Mouse (Mus musculus): Measurements from ENCODE around the gene Kidins220. TPM values are rescaled to one million over a fixed set of nuclear protein-coding genes. Genes with fewer than 3 reads are reported as not detected.
A peak's percentile ranks its signal among the peaks of the same experiment; 100 is the strongest.

The Kidins220 gene
- polyA plus RNA-seq, 1 experiment from 2014 or later: 36.7 TPM

DNA sequence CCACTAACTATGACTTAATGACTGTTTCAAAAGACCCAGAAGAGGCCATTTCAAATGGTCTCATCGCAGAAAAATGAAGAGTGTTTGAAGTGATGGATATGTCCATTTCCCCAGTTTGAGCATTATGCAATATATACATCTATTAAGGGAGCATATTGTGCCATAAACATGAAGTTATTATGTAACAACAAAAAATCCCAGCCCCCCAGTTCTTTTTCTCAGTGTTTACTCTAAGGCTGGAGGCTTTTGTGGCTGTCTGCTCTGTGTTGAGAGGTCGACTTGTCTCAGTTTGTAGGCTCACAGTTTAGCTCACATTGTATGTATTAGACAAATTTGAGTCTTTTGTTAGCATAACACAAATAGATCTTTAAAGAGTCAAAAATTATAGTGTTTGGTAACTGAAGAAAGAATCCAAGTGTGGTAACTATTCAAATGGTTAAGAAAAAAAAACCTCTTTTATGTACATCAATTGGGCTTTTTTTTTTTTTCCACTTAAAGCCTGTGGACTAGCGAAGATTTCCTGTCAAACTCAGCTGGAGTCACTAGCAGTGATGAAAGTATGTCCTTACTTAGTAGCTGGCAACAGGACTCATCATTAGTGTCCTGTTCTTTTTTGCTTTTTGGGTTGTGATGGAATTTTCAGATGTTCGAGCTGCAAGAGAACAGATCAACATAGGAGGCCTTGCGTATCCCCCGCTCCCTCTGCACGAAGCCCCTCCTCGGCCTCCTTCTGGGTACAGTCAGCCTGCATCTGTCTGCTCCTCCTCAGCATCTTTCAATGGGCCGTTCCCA is 63.2 kb downstream of the Kidins220 start:
- no peaks in the 10 kb centered on the region for H3K27me3 ChIP-seq (ENCODE audit: insufficient read depth, low read length)
- no peaks in the 10 kb centered on the region for H3K9me3 ChIP-seq (ENCODE audit: low read length)
- H3K9ac ChIP-seq (replicated peaks; ENCODE audit: low read length): no peak overlapping the region
- H3K4me1 ChIP-seq (ENCODE audit: insufficient read depth, low read length): peaks cover 7% of the 10 kb centered on the region; the same call in 1 of the 2 replicates
- H3K4me2 ChIP-seq (replicated peaks; ENCODE audit: low read depth, low read length): no peak overlapping the region
- H3K36me3 ChIP-seq (ENCODE audit: insufficient read depth, low read length): peaks cover 11% of the 10 kb centered on the region
- 84% methylated on average over 9 of the region's 9 CpGs for WGBS
- H3K27ac ChIP-seq (ENCODE audit: low read length): no peak overlapping the region
- no peak for ATAC-seq (ENCODE audit: low FRiP score, low TSS enrichment)
- H3K4me3 ChIP-seq (ENCODE audit: low read length): no peak overlapping the region

- Histone ChIP-seq H3K9me3 (ENCODE audit: low read length) (no peaks in the 10 kb centered on the region), H3K9ac (replicated peaks; ENCODE audit: low read length) (no peak overlapping the region), H3K36me3 (ENCODE audit: insufficient read depth, low read length) (peaks cover 6% of the 10 kb centered on the region; the same call in 1 of the 2 replicates), H3K4me3 (ENCODE audit: low read length) (no peak overlapping the region), H3K27me3 (ENCODE audit: insufficient read depth, low read length) (no peaks in the 10 kb centered on the region), H3K4me2 (replicated peaks; ENCODE audit: low read depth, low read length) (no peak overlapping the region), H3K4me1 (ENCODE audit: insufficient read depth, low read length) (0 out of 2 replicates have a peak, but pooled peaks cover 4% of the 10 kb centered on the region), H3K27ac (ENCODE audit: low read length) (no peak overlapping the region)
- 85% methylated on average over 2 of the region's 2 CpGs for WGBS
- no peak for ATAC-seq (ENCODE audit: low FRiP score, low TSS enrichment)
Measured at GRCm38 (mm10) chr12:25044056-25044455, 69.3 kb downstream of the Kidins220 start.

DNA sequence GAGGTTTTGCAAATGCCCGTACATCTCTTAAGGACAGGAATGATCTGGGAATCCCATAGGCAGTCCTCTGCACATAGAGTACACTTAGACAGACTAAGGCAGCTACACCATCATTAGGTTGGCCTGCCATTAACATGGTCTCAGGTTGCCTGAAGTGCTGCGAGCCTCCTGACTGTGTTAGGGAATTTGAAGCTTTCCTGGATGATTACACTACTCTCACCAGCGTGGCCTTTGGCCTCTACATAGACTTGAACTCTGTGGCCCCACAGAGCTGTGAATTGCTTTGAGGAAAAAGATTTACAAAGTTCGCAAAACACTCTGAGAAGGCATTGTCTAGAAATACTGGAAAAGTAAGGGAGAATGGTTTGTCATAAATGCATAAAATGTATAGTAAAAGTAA is 69.9 kb downstream of the Kidins220 start:
- no peak overlapping the region for H3K9ac ChIP-seq (replicated peaks; ENCODE audit: low read length)
- H3K27me3 ChIP-seq (ENCODE audit: insufficient read depth, low read length): no peaks in the 10 kb centered on the region
- peaks cover 6% of the 10 kb centered on the region; the same call in 1 of the 2 replicates for H3K36me3 ChIP-seq (ENCODE audit: insufficient read depth, low read length)
- H3K4me1 ChIP-seq (ENCODE audit: insufficient read depth, low read length): peaks cover 4% of the 10 kb centered on the region; the same call in 1 of the 2 replicates
- no peak for ATAC-seq (ENCODE audit: low FRiP score, low TSS enrichment)
- no peak overlapping the region for H3K4me2 ChIP-seq (replicated peaks; ENCODE audit: low read depth, low read length)
- WGBS: 57% methylated on average over 4 of the region's 4 CpGs
- no peak overlapping the region for H3K27ac ChIP-seq (ENCODE audit: low read length)
- no peaks in the 10 kb centered on the region for H3K9me3 ChIP-seq (ENCODE audit: low read length)
- H3K4me3 ChIP-seq (ENCODE audit: low read length): no peak overlapping the region

DNA sequence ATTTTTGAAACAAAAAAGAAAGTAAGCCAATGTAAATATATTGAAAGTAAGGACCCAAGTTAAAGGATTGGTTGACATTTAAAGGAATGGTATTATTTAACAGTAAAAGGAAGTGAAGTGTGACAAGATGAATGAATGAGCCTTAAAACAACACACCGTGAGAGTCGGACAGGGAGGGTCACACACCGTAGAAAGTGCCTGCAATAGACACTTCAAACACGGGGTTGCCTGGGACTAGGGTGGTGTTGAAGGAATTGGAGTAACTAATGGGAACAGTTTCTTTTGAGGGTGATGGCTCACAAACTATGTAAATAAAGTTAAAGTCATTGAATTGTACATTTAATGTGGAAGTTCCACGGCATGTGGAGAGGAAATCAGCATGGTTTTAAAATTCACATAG is 74.5 kb downstream of the Kidins220 start:
- Histone ChIP-seq H3K4me3 (ENCODE audit: low read length) (no peak overlapping the region), H3K36me3 (ENCODE audit: insufficient read depth, low read length) (peaks cover 23% of the 10 kb centered on the region), H3K4me1 (ENCODE audit: insufficient read depth, low read length) (peaks cover 4% of the 10 kb centered on the region; the same call in 1 of the 2 replicates), H3K27me3 (ENCODE audit: insufficient read depth, low read length) (no peaks in the 10 kb centered on the region), H3K4me2 (replicated peaks; ENCODE audit: low read depth, low read length) (no peak overlapping the region), H3K9ac (replicated peaks; ENCODE audit: low read length) (no peak overlapping the region), H3K27ac (ENCODE audit: low read length) (no peak overlapping the region), H3K9me3 (ENCODE audit: low read length) (no peaks in the 10 kb centered on the region)
- 10% methylated on average over 5 of the region's 5 CpGs for WGBS
- no peak for ATAC-seq (ENCODE audit: low FRiP score, low TSS enrichment)

DNA sequence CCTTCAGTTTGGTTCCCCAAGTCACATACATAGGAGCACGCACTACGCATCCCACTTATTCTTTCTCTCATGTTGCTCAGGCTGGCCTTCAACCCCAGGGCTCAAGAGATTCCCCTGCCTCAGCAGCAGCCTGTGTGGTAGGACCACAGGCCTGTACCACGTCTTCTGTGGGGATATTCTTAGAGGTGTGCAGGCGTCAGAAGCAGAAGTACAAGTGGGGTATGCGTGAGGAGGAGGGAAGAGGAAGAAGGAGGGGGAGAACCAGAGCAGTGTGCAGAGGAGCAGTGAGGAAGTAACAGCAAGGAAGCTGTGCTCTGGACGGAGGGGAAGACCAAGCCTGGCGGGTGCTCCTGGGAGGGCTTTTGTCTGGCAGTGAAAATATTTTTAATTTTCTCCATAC is 79.8 kb downstream of the Kidins220 start:
- Histone ChIP-seq H3K9me3 (ENCODE audit: low read length) (no peaks in the 10 kb centered on the region), H3K4me3 (ENCODE audit: low read length) (no peak overlapping the region), H3K4me2 (replicated peaks; ENCODE audit: low read depth, low read length) (no peak overlapping the region), H3K36me3 (ENCODE audit: insufficient read depth, low read length) (peaks cover 50% of the 10 kb centered on the region), H3K27ac (ENCODE audit: low read length) (0 out of 2 replicates have a peak overlapping the region, but pooled peaks have one; percentile 20), H3K27me3 (ENCODE audit: insufficient read depth, low read length) (no peaks in the 10 kb centered on the region), H3K9ac (replicated peaks; ENCODE audit: low read length) (no peak overlapping the region), H3K4me1 (ENCODE audit: insufficient read depth, low read length) (no peaks in the 10 kb centered on the region)
- 87% methylated on average over 7 of the region's 7 CpGs for WGBS
- ATAC-seq (ENCODE audit: low FRiP score, low TSS enrichment): peak; percentile 12; the same call in 1 of the 2 replicates

DNA sequence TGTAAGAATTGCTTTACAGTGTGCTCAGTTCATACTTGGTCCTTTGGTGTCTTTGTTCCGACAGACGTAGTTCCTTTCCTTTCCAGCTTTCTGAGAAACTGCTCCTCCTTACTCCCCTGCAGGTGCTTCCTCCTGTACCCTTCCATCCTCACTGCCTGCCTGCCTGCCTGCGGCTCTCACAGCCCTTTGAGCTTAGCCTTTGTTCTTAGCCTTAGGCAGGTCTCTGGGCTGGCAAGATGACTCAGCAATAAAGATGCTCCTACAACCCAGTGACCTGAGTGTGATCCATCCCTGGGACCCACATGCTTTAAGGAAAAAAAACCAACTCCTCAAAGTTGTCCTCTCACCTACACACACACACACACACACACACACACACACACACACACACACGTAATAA is 80.2 kb downstream of the Kidins220 start:
- Histone ChIP-seq H3K27me3 (ENCODE audit: insufficient read depth, low read length) (no peaks in the 10 kb centered on the region), H3K9ac (replicated peaks; ENCODE audit: low read length) (no peak overlapping the region), H3K4me1 (ENCODE audit: insufficient read depth, low read length) (no peaks in the 10 kb centered on the region), H3K4me2 (replicated peaks; ENCODE audit: low read depth, low read length) (no peak overlapping the region), H3K4me3 (ENCODE audit: low read length) (no peak overlapping the region), H3K36me3 (ENCODE audit: insufficient read depth, low read length) (peaks cover 50% of the 10 kb centered on the region), H3K27ac (ENCODE audit: low read length) (no peak overlapping the region), H3K9me3 (ENCODE audit: low read length) (no peaks in the 10 kb centered on the region)
- 59% methylated on average over 4 of the region's 4 CpGs for WGBS
- no peak for ATAC-seq (ENCODE audit: low FRiP score, low TSS enrichment)

- Histone ChIP-seq H3K9me3 (ENCODE audit: low read length) (no peaks in the 10 kb centered on the region), H3K4me1 (ENCODE audit: insufficient read depth, low read length) (peaks cover 5% of the 10 kb centered on the region; the same call in 1 of the 2 replicates), H3K27ac (ENCODE audit: low read length) (no peak overlapping the region), H3K4me3 (ENCODE audit: low read length) (no peak overlapping the region), H3K4me2 (replicated peaks; ENCODE audit: low read depth, low read length) (no peak overlapping the region), H3K9ac (replicated peaks; ENCODE audit: low read length) (no peak overlapping the region), H3K27me3 (ENCODE audit: insufficient read depth, low read length) (no peaks in the 10 kb centered on the region), H3K36me3 (ENCODE audit: insufficient read depth, low read length) (peaks cover 24% of the 10 kb centered on the region)
- 87% methylated on average over 9 of the region's 9 CpGs for WGBS
- no peak for ATAC-seq (ENCODE audit: low FRiP score, low TSS enrichment)
Measured at GRCm38 (mm10) chr12:25059487-25060200, 84.9 kb downstream of the Kidins220 start.

DNA sequence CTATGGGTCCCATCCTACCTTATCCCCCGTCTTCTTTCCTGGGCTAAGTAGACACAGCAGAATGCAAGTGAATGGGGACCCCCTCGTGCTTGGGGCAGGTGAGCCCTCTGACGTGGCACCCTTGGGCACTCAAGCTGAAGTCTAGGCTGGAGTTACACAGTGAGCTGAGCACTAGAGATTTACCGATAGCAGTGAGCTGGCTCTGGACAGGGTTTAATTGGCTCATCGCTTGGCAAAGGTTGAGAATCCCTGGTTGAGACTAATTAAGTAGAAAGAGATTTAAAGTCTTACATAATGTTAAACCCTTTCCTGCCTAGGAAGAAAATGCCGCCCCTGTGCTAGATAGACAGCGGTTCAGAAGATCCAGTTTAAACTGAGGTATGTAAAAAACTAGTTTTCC is 86.2 kb downstream of the Kidins220 start:
- H3K27ac ChIP-seq (ENCODE audit: low read length): no peak overlapping the region
- H3K9me3 ChIP-seq (ENCODE audit: low read length): no peaks in the 10 kb centered on the region
- H3K4me3 ChIP-seq (ENCODE audit: low read length): no peak overlapping the region
- ATAC-seq (ENCODE audit: low FRiP score, low TSS enrichment): no peak
- peaks cover 5% of the 10 kb centered on the region; the same call in 1 of the 2 replicates for H3K4me1 ChIP-seq (ENCODE audit: insufficient read depth, low read length)
- no peak overlapping the region for H3K4me2 ChIP-seq (replicated peaks; ENCODE audit: low read depth, low read length)
- no peak overlapping the region for H3K9ac ChIP-seq (replicated peaks; ENCODE audit: low read length)
- WGBS: 80% methylated on average over 7 of the region's 7 CpGs
- no peaks in the 10 kb centered on the region for H3K27me3 ChIP-seq (ENCODE audit: insufficient read depth, low read length)
- peaks cover 20% of the 10 kb centered on the region for H3K36me3 ChIP-seq (ENCODE audit: insufficient read depth, low read length)

GRCm38 (mm10) chr12:25062264-25062663 is 87.5 kb downstream of the Kidins220 start:
- H3K4me1 ChIP-seq (ENCODE audit: insufficient read depth, low read length): peaks cover 5% of the 10 kb centered on the region; the same call in 1 of the 2 replicates
- WGBS: 34% methylated on average over 6 of the region's 6 CpGs
- H3K4me3 ChIP-seq (ENCODE audit: low read length): no peak overlapping the region
- ATAC-seq (ENCODE audit: low FRiP score, low TSS enrichment): no peak
- peaks cover 12% of the 10 kb centered on the region for H3K36me3 ChIP-seq (ENCODE audit: insufficient read depth, low read length)
- H3K27ac ChIP-seq (ENCODE audit: low read length): no peak overlapping the region
- H3K4me2 ChIP-seq (replicated peaks; ENCODE audit: low read depth, low read length): no peak overlapping the region
- no peak overlapping the region for H3K9ac ChIP-seq (replicated peaks; ENCODE audit: low read length)
- H3K9me3 ChIP-seq (ENCODE audit: low read length): no peaks in the 10 kb centered on the region
- no peaks in the 10 kb centered on the region for H3K27me3 ChIP-seq (ENCODE audit: insufficient read depth, low read length)

- ATAC-seq (ENCODE audit: low FRiP score, low TSS enrichment): no peak
- no peak overlapping the region for H3K9ac ChIP-seq (replicated peaks; ENCODE audit: low read length)
- H3K36me3 ChIP-seq (ENCODE audit: insufficient read depth, low read length): no peaks in the 10 kb centered on the region
- H3K9me3 ChIP-seq (ENCODE audit: low read length): no peaks in the 10 kb centered on the region
- WGBS: 55% methylated on average over 4 of the region's 4 CpGs
- no peak overlapping the region for H3K4me3 ChIP-seq (ENCODE audit: low read length)
- no peak overlapping the region for H3K27ac ChIP-seq (ENCODE audit: low read length)
- no peaks in the 10 kb centered on the region for H3K4me1 ChIP-seq (ENCODE audit: insufficient read depth, low read length)
- H3K27me3 ChIP-seq (ENCODE audit: insufficient read depth, low read length): no peaks in the 10 kb centered on the region
- no peak overlapping the region for H3K4me2 ChIP-seq (replicated peaks; ENCODE audit: low read depth, low read length)
Measured at GRCm38 (mm10) chr12:25073374-25073773, 98.6 kb downstream of the Kidins220 start.
